Mouse (Mus musculus): ENCODE measurements around the gene Slc46a1.

Gene Slc46a1

DNA sequence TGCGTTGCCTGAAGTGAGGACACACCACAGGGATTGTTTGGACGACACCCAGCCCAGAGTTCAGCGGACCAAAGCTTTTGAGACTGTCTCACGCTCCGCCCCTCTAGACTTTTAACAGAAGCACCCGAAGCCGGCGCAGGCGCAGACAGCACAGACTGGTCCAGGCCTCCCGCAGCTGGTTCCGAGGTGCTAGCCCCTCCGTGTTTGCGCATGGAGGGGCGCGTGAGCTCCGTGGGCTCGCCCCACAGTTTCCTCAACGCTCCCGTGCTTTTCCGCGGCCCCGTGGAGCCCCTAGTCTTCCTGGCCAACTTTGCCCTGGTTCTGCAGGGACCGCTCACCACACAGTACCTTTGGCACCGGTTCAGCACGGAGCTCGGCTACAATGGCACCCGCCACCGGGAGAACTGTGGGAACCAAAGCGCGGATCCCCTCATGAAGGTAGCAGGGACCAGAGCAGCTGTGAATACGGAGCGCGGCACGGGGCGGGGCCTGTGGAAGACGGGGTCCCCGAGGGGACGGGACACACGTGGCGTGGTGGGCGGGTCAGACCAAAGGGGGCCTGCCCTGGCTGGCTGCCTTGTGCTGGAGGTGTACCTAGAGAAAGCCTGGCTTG is at the start of gene Slc46a1:
Slc46a1 (plus strand) TSS at position 130 of the 613 bp plus-strand sequence.
- DNase-seq, result peak; percentile 92 to 95

DNA sequence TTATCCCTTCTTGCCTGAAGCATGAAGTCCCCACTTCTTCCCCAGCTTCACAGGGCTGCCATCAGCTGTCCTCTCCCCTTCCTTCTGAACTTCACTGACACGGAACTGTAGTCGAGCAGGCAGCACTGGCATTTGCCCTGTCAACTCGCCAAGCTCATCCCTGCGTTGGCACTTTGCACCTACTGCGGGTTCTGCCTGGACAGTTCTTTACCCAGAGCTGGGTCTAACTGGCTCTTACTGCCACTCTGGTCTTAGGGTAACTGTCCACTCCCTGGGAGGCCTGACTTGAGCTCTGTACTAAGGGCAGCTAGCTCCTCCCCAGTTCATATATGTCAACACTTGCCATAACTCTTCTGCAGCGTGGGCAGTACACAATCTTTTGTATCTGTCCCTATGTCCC is 48.6 kb upstream of the Slc46a1 start:
- DNase-seq, result peak; percentile 54 to 75

GRCm38 (mm10) chr11:78420263-78420889 is 45.1 kb upstream of the Slc46a1 start:
- no peak for DNase-seq

DNA sequence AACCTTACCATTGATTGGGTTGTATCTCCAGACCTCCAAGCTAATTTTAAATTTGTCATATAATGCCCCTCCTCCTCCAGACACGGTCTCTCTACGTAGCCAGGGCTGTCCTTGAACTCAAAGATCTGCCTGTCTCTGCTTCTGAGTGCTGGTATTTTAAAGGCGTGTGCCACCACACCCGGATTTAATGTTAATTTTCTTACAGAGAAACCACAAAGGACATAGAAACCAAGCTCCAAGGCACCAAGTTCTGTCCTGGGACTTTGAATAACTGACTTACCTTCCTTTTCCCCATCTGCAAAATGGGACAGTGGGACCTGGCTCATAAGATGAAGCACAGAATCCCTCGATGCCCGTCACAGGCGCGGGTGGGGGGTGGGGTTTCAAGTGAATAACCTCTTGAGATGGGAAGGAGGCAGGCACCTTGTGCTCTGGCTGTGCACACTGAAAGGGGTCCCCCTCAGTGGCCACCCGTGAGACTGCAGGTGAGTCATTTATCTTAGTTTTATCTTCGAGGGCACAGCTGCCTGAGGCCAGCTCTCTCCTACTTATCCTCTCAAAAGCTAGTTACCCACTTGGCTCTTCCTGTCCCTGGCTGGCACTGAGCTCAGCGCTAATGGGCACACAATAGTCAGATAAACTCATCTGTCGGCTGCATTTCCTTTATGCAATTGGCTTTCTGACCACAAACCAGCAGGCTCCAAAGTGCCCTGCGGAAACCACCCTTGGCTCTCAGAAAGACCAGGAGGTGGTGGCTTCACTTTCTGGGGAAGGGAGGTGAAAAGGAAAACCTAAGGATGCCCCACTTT is 44.1 kb upstream of the Slc46a1 start:
- DNase-seq, result no peak

DNA sequence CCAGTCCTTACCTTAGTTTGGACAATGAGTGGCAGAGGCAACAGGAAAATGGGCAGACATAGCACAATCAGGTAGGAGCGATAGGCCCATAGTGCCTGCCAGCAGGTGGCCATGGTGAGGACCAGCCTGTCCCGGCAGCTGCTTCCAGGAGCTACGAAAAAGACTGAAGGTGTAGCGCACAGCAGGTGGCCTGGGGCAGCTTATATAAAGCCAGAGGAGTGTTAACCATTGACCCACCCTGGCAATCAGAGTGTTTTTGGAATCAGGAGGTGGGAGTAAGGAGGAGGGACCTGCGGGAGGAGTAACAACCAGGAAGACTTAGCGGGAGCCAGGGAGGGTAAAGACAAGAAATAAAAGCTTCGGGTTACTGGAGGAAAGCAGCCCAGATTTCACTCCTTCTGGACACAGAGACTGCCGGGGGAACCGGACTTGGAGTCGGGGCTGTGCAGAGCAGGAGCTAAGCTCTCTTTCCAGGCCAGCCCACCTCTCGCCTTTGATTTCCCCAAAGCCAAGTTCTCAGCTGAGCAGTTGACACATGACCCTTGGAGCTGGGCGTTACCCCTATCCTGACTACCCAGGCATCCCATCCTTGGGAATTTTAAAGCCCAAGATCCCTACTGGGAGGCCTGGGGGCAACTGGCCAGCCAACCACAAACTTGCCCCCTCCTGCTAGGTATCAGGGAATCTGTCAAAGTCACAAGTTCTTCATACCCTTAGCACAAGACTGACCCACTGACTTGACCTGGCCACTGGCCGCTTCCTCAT is 43.3 kb upstream of the Slc46a1 start, which contains the start of gene Slc13a2:
Slc13a2 (minus strand) TSS at position 163 of the 765 bp plus-strand sequence.
- peak; percentile 56 to 75 for DNase-seq

GRCm38 (mm10) chr11:78424352-78424751 is 41.1 kb upstream of the Slc46a1 start:
- DNase-seq, result no peak

DNA sequence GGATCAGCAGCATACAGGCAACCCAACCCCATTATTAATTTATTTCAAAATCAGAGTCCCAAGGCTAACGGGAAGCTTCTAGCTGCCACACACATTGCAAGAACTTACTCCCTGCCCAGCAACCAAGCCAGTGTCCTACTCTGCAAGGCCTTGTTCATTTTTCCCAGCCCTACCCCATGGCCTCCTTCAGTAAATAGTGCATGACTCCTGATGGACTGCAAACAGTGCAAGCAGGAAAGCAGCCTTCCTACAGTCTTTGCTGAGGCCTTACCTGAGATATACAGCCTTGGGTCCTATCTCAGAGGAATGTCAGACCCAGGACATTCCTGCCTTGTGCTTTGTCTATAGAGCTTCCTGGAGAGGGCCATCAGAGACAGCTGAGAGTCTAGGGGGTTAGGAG is 39.9 kb upstream of the Slc46a1 start:
- no peak for DNase-seq

- no peak for DNase-seq
These were observed 37.8 kb upstream of the Slc46a1 start for GRCm38 (mm10) chr11:78427655-78428054.

- DNase-seq, result no peak
These were observed 37.2 kb upstream of the Slc46a1 start for GRCm38 (mm10) chr11:78428309-78428708.

DNA sequence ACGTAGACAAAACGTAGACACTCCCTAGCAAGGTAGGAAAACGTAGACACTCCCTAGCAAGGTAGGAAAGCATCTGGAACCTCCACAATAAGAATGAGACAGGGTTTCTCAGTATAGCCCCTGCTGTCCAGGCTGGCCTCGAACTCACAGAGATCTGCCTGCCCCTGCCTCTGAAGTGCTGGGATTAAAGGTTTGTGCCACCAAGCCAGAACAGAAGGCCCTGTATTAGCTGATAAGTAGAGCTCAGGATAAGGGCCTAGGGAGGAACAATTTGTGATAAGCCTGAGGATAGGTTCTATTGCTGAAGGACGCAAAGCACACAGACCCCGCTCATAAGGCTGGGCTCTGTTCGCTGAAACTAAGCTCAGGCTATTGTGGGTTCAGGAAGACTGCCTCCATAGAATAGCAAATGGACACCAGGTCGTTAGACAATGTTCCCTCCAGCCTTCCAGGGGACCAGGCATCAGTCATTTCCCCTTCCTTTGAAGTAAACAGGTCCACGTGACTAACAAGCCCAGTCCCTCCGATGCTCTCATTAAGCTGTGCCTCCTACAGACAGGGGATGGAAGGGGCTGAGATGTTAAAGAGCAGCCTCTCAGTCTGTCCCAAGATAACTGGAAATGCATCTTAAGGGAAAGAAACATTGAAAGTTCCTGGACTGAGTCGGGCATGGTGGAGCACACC is 35.2 kb upstream of the Slc46a1 start:
- DNase-seq, result no peak

DNA sequence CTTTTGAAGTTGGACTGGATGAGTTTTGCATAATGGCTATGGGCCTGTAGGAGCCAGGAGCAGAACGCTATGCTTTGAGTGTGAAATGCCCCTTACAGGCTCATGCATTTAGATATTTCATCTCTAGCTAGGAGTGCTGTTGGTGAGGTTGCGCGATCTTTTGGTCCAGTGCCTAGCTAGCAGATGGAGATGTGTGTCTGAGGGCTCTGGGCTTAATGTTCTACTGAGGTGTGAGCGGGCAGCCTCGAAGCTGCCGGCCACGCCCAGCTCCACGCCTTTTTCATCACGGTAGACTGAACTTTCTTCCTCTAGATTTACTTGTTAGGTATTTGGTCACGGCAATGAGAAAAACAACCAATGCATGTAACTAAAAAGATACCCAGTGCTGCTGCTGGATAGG is 34.3 kb upstream of the Slc46a1 start:
- DNase-seq, result peak; percentile 53 to 72

- no peak for DNase-seq
These were observed 31.4 kb upstream of the Slc46a1 start for GRCm38 (mm10) chr11:78434052-78434451.

GRCm38 (mm10) chr11:78435776-78436349 is 29.6 kb upstream of the Slc46a1 start:
- peak; percentile 79 to 86 for DNase-seq

- no peak for DNase-seq
These were observed 28.3 kb upstream of the Slc46a1 start for GRCm38 (mm10) chr11:78437182-78437581.

DNA sequence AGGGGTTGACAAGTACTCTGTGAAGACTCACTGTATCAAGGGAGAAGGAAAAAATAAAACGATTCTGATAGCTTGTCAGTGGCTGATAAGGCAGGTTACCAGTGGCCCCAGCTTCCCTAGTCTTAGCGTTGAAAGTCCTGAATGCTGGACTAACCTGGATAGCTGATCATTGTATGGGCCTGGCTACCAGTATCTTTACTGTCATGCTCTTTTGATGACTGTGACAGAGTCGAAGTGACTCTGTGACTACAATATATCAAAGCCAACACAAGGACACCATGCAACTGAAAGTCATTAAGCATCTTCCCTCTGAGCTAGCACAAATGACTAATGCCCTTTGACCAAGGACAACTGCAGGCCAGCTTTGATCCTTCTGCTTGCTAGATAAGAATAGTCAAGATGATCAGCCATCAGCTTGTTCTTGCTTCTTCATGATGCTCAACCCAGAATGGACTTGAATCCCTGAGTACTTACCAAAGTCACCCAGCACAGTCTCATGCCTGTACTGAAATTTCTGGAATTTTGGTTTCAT is 27.0 kb upstream of the Slc46a1 start:
- DNase-seq, result no peak

- DNase-seq, result no peak
These were observed 22.4 kb upstream of the Slc46a1 start for GRCm38 (mm10) chr11:78443115-78443514.

DNA sequence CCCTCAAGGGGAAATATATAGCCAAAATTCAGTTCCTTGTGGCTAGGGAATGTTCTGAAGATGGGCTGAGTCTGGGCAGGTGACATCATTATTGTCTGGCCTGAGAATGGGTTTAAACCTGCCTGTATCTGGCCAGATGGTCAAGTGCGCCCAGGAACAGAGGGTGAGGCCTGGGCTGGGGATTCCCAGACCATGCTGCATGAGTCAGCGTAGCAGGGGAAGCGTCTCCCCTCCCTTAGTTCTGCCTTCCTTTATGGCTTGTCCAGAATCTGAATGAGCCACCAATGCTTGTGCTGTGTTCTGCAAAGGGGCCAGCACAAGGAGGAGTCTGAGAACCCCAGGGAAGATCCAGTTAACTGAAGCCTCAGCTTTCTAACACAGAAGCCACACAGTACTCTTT is 18.3 kb upstream of the Slc46a1 start:
- DNase-seq, result no peak

- DNase-seq, result no peak
These were observed 17.3 kb upstream of the Slc46a1 start for GRCm38 (mm10) chr11:78448242-78448641.

GRCm38 (mm10) chr11:78450337-78450736 is 15.2 kb upstream of the Slc46a1 start:
- DNase-seq, result no peak

DNA sequence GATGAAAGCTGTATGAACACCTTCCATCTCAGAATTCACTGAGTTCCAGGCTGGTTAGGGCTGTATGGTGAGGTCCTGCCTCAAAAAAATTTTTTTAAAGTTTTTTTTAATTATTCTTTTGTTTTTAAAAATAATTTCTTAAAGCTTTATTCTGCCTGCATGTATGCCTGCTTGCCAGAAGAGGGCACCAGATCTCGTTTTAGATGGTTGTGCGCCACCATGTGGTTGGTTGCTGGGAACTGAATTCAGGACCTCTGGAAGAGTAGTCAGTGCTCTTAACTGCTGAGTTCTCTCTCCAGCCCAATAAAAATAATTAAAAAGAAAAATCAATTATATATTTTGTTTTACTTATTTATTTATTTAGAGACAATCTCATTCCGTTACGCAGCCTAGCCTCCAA is 11.8 kb upstream of the Slc46a1 start:
- peak; percentile 86 for DNase-seq

DNA sequence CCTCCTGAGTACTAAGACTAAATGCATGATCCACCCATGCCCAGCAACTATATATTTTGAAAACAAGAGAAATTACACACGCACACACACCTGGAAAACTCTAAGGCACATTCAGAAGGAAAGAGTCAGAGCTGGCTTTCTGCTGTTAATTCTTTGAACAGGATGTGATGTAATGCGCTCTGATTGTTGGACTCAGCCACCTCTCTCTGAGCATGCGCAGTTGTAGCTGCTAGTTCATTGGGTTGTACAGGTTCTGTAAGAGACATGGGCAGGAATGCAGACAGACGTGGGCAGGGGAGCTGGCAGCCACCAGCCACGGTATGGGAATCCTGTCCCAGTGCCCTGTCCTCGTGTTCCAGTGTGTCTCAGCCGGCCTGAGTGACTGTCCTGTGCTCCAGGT is 11.2 kb upstream of the Slc46a1 start:
- no peak for DNase-seq

- peak; percentile 65 to 70 for DNase-seq
These were observed 10.2 kb upstream of the Slc46a1 start for GRCm38 (mm10) chr11:78455308-78455707.
